Mouse (Mus musculus): ENCODE results near the gene Igfn1. TPM values are rescaled to one million over a fixed set of nuclear protein-coding genes. Genes with fewer than 3 reads are reported as not detected.

Gene Igfn1
- not detected in 2 replicates for total RNA-seq (2012; rRNA removed)
- not detected in 2 replicates for total RNA-seq (2014; rRNA removed)
- 0.04 TPM in 1 of 2 replicates, not detected in the other for polyA plus RNA-seq (2012; ENCODE audit: insufficient read length, low read depth)

GRCm38 (mm10) chr1:136006292-136006748 is at the start of gene Igfn1:
Gene Igfn1, minus strand, starts transcription at chr1:136006342.
- no peaks in the 10 kb centered on the region for H3K4me1 ChIP-seq (ENCODE audit: control insufficient read depth in 1 of 2, insufficient read depth in 2 of 2)
- in situ Hi-C loops (cut with MboI; ENCODE audit: low pct_ligation_motif_present, low pct_unique_long_range_greater_than_20kb, low sequenced_read_pairs) = no loop called here
- no peak for DNase-seq (ENCODE audit: extremely low read depth)
- no peak within 1 kb of the TSS for H3K4me3 ChIP-seq (replicated peaks in 1 of 3; ENCODE audit: low read depth in 2 of 3, low read length in 2 of 3, poor library complexity in 1 of 3)
- dilution Hi-C loops (cut with MboI; ENCODE audit: extremely low pct_ligation_motif_present, extremely low pct_unique_long_range_greater_than_20kb, low sequenced_read_pairs) = no loop called here
- H3K36me3 ChIP-seq (replicated peaks in 1 of 2; ENCODE audit: control insufficient read depth in 1 of 2, insufficient read depth in 1 of 2, low read length in 1 of 2) = no peaks in the 10 kb centered on the region
- no peak within 1 kb of the TSS for H3K9ac ChIP-seq (ENCODE audit: insufficient read depth, low read depth)
- H3K9me3 ChIP-seq (replicated peaks; ENCODE audit: low read length) = peaks cover 6% of the 10 kb centered on the region
- no peaks in the 10 kb centered on the region for H3K79me2 ChIP-seq (replicated peaks; ENCODE audit: control insufficient read depth, extremely low read depth, insufficient read depth, poor library complexity, severe bottlenecking)
- H3K27me3 ChIP-seq (replicated peaks) = peaks cover 28% of the 10 kb centered on the region
- no peak within 1 kb of the TSS for H3K27ac ChIP-seq (ENCODE audit: insufficient read depth, low read depth)
- H3K4me2 ChIP-seq (ENCODE audit: insufficient read depth, low read depth, poor library complexity, severe bottlenecking) = no peak within 1 kb of the TSS
- TF ChIP-seq MYC (IDR thresholded peaks at IDR 0.05; ENCODE audit: low read depth, low read length) (no peak), ZNF384 (IDR thresholded peaks at IDR 0.05; ENCODE audit: low read depth, low read length) (no peak), POLR2A (IDR thresholded peaks at IDR 0.05; ENCODE audit: low read depth, low read length) (no peak), POLR2AphosphoS2 (IDR thresholded peaks at IDR 0.05; ENCODE audit: low read depth, low read length) (no peak), ELF1 (IDR thresholded peaks at IDR 0.05; ENCODE audit: low read depth, low read length) (no peak), NRF1 (IDR thresholded peaks at IDR 0.05; ENCODE audit: low read depth, low read length) (no peak), ZKSCAN1 (IDR thresholded peaks at IDR 0.05; ENCODE audit: borderline replicate concordance, low read depth, low read length) (no peak), USF2 (conservative IDR thresholded peaks at IDR 0.05; ENCODE audit: low read depth, low read length) (no peak), TCF12 (IDR thresholded peaks at IDR 0.05; ENCODE audit: low read depth, low read length) (no peak), MXI1 (IDR thresholded peaks at IDR 0.05; ENCODE audit: low read depth, low read length) (no peak), PAX5 (IDR thresholded peaks at IDR 0.05; ENCODE audit: low read length) (no peak), BHLHE40 (IDR thresholded peaks at IDR 0.05; ENCODE audit: low read depth, low read length) (no peak), MAFK (IDR thresholded peaks at IDR 0.05; ENCODE audit: insufficient replicate concordance, low read length) (no peak), ZC3H11A (IDR thresholded peaks at IDR 0.05; ENCODE audit: low read depth, low read length) (no peak), IRF4 (IDR thresholded peaks at IDR 0.05; ENCODE audit: low read depth, low read length) (no peak), RCOR1 (conservative IDR thresholded peaks at IDR 0.05; ENCODE audit: low read depth, low read length) (no peak), CHD1 (IDR thresholded peaks at IDR 0.05; ENCODE audit: low read depth, low read length) (no peak)

DNA sequence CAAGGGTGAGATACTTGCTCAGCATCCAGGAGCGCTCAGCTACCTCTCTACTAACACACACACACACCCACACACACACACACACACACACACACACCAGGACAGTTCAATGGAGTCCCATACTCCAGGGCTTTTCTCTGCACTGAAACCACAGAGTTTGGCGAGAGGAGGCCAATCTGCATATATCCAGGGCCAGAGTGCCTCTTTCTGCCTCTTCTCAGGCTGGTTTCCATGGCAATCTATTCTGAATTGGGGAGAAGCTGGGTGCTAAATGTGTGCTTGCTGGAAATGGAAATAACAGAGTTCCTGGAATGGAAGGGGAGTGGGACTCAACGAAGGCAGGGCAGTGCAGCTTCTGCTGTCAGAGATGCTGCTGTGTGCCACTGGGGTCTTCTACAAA is 49.6 kb upstream of the Igfn1 start:
- dilution Hi-C loops (cut with MboI; ENCODE audit: extremely low pct_ligation_motif_present, extremely low pct_unique_long_range_greater_than_20kb, low sequenced_read_pairs) (no loop called here), in situ Hi-C loops (cut with MboI; ENCODE audit: low pct_ligation_motif_present, low pct_unique_long_range_greater_than_20kb, low sequenced_read_pairs) (no loop called here)
- Histone ChIP-seq H3K27me3 (replicated peaks) (peaks cover 58% of the 10 kb centered on the region), H3K4me2 (ENCODE audit: insufficient read depth, low read depth, poor library complexity, severe bottlenecking) (no peak overlapping the region), H3K4me3 (replicated peaks in 1 of 3; ENCODE audit: low read depth in 2 of 3, low read length in 2 of 3, poor library complexity in 1 of 3) (no peak overlapping the region), H3K27ac (ENCODE audit: insufficient read depth, low read depth) (no peak overlapping the region), H3K9me3 (replicated peaks; ENCODE audit: low read length) (no peaks in the 10 kb centered on the region), H3K4me1 (ENCODE audit: control insufficient read depth in 1 of 2, insufficient read depth in 2 of 2) (no peaks in the 10 kb centered on the region), H3K36me3 (replicated peaks in 1 of 2; ENCODE audit: control insufficient read depth in 1 of 2, insufficient read depth in 1 of 2, low read length in 1 of 2) (no peaks in the 10 kb centered on the region), H3K9ac (ENCODE audit: insufficient read depth, low read depth) (no peak overlapping the region), H3K79me2 (replicated peaks; ENCODE audit: control insufficient read depth, extremely low read depth, insufficient read depth, poor library complexity, severe bottlenecking) (no peaks in the 10 kb centered on the region)
- no peak for TF ChIP-seq MAZ (IDR thresholded peaks at IDR 0.05; ENCODE audit: low read depth, low read length)
- no peak for TF ChIP-seq RCOR1 (conservative IDR thresholded peaks at IDR 0.05; ENCODE audit: low read depth, low read length)
- TF ChIP-seq RAD21 (IDR thresholded peaks at IDR 0.05; ENCODE audit: low read depth, low read length) = no peak
- no peak for TF ChIP-seq MYC (IDR thresholded peaks at IDR 0.05; ENCODE audit: low read depth, low read length)
- no peak for TF ChIP-seq MEF2A (IDR thresholded peaks at IDR 0.05; ENCODE audit: borderline replicate concordance, low read depth, low read length)
- no peak for TF ChIP-seq SMC3 (IDR thresholded peaks at IDR 0.05; ENCODE audit: low read depth, low read length)
- no peak for DNase-seq (ENCODE audit: extremely low read depth)

Measured in CH12.LX (cell line).